Mouse (Mus musculus) cerebellum, postnatal 4 days (tissue): ENCODE data around the gene Id1.

Source experiments
- DNase-seq, 2 experiments: peaks; one replicate each; pipeline ENCODE4 v3.0.0; 2022; ENCODE audit warnings: low spot score in 2 of 2, mixed read lengths in 1 of 2

The Id1 gene

GRCm38 (mm10) chr2:152784640-152785039 is 48.6 kb downstream of the Id1 start:
- DNase-seq, result no peak

- no peak for DNase-seq
Measured at GRCm38 (mm10) chr2:152785446-152786350, 49.6 kb downstream of the Id1 start.
